Mouse (Mus musculus): ENCODE data around the gene Fbxl2.
A peak's percentile ranks its signal among the peaks of the same experiment; 100 is the strongest.

The Fbxl2 gene

DNA sequence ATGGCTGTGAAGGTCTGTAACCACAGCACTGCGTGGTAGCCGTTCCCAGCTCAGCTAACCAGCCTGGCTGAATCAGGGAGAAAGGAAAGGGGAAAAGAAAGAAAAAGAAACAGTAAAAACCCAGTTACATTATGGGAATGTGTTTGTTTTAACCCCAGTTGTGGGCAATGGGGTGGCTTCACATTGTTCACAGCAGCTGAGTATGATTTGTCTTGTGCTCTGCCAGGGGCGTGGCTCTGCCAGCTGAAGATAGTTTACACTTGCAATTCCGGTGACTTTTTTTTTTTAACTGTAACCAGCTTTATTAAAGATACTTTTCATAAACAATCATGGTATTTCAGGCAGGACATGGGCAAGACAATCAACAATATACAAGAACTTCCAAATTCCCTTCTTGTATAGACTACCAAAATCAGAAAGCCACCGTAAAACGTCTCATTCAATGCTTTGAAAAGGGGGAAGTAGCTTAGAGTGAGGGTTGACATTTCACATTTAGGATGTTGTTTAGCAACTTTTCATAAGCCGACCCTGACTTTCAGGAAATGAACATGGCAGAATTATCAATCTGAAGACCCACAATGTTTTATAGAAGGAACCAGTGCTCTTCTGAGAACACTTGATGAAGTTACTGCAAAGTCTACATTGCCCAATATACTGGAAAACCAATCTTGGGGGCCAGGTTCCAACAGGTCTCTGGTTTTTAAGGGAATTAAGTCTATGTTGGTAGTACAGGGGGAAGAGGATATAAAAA, 26.8 kb downstream of the Fbxl2 start:
- DNase-seq (ENCODE audit: low spot score in 2 of 2): no peak

DNA sequence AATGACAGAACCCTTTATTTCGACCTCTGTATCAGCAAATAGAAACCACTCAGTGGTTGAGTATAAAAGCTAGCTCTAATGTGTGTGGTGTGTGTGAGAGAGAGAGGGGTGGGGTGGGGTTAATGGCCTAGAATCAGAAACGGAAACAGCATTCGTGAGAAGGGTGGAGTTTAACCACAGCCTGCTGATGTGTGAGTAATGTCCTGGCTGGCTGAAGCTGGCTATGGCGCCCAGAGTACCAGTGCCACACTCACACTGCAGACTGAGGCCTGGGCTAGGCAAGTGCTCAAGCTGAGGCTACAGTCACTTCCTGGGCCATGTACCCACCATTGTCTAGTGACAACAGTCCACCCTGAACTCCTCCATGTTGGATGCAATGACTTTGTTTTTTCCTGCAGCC, 29.6 kb downstream of the Fbxl2 start:
- no peak for DNase-seq (ENCODE audit: low spot score in 2 of 2)

DNA sequence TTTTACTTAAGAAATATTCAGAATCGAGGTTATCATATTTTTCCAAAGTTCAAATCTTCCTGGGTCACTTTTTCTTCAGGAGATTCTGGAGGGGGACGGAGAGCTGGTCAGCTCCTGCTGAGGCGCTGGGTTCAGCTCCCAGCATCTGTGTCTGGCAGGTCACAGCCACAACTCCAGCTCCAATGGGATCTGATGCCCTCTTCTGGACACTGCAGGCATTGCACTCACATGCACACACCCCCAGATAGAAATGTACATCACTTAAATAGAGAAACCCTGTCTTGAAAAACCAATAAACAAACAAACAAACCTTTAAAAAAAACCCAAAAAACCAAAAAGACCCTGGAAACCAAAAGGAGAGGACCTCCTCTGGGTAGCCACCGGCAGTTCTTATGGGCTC, 30.3 kb downstream of the Fbxl2 start:
- DNase-seq (ENCODE audit: low spot score in 2 of 2): no peak

DNA sequence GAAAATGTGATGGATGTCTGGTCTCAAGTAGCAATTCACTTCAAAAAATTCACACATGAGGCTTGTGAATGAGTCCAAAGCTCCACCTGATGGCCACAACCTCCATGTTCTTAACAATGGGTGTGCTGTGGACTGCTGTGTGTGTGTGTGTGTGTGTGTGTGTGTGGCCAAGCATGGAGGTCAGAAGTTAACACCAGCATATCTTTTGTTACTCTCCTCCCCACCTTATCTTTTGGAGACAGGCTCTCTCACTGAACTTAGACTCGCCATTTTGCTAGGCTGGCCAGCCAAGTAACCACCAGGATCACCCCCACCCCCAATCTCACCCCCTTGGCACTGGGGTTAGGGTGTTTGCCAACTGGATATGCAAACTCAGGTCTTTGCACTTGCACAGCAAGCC, 32.0 kb downstream of the Fbxl2 start:
- DNase-seq (ENCODE audit: low spot score in 2 of 2): no peak

DNA sequence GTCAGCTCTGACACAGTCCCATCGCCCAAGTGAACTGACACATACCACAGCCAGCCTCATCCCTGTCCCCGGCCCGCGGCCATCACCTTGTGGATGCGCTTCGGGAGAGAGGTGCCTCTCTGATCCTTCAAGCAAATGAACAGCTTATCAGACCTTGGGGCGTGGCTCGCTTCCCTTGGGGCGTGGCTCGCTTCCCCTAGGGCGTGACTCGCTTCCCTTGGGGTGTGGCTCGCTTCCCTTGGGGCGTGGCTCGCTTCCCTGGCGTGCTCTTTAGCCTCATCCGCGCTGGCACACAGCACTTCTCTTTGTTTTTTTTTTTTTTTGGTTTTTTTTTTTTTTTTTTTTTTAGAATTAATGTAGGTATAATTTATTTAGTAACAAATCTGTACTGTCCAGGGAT, 34.8 kb downstream of the Fbxl2 start:
- DNase-seq (ENCODE audit: low spot score in 2 of 2): no peak

DNA sequence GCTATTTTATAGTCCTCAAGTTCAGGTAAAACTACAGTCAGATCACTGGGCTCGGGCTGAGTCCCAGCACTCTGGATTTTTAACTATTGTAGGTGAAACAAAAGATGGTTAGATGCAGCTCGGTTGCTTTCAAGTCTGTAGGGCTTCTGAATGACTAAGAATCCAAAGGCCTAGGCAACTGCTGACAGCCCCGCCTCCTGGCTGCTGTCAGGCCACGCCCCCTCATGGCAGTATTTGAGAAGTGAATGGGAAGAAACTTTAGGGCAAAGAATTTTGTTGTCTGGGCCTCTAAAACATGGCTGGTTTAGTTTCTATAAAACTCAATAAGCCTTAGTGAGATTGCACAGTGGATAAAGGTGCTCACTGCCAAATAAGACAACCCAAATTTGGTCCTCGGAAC, 36.5 kb downstream of the Fbxl2 start:
- DNase-seq (ENCODE audit: low spot score in 2 of 2): no peak

DNA sequence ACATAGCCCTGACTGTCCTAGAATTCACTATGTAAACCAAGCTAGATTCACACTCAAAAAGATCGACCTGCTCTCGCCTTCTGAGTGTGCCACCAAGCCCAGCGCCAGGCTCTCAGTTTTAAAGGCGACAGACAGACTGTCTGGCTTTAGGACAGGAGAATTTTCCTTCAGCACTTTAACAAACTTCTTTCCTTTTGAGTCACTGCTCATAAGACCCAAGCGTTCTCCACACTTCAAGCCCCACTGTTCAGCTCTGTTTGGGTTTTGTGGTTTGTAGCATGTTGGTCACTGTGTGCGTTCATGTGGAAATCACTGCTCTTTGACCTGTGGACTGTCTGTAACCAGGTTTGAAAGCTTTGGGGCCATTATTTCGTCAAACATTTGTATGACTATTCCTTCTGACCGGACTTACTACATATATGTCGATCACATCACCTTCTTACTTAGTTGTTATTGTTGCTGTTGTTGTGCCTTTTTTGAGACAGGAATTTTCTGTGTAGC, 38.1 kb downstream of the Fbxl2 start:
- DNase-seq (ENCODE audit: low spot score in 2 of 2): no peak

DNA sequence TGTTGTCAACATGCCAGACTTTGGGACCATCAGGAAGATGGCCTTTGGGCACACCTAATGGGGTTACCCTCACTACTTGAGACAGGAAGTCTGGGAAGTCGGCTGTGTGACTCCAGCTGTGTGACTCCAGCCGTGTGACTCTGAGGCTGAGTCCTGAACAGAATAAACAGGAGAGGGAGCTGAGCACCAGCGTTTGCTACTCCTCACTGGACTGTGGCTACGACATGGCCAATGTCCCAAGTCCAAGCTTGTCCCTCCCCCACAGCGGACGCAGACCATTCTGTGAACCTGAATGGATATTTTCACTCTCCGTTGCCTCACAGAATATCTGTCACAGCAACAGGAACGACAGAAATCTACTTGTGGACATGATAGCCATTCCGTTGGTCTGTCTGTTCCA, 39.2 kb downstream of the Fbxl2 start:
- no peak for DNase-seq (ENCODE audit: low spot score in 2 of 2)

DNA sequence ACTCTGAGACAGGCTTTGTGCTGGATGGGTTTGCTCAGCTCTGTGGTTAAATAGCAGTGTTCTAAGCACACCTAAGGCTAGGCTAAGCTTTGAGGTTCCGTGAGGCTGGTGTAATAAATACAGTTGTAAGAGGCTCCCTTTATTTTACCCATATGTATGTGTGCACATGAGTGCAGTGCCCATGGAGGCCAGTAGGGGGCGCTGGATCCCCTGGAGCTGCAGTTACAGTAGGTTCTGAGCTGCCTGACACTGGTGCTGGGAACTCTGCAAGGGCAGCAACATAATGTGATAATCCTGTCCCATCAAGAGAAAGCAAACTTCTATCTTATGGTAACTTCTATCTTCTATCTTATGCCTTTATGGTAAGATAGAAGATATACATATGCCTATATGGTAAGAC, 47.7 kb downstream of the Fbxl2 start:
- no peak for DNase-seq (ENCODE audit: low spot score in 2 of 2)

DNA sequence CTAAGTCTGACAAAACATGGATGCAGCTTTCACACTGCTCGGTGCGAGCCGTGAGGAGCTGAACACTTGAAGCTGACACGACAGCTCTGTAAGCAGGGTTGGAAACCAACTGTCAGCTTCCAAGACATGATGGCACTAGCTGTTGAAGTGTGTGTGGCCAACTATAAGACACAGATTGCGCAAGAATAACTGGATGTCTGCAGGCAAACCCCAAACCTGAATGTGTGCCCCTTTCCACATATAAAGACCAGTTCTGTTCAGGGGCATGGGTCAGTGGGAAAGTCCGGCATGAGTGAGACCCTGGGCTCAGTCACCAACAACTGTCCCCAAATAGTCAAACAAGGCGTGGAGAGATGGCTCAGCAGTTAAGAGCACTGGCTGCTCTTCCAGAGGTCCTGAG, 53.2 kb downstream of the Fbxl2 start:
- no peak for DNase-seq (ENCODE audit: low spot score in 2 of 2)

DNA sequence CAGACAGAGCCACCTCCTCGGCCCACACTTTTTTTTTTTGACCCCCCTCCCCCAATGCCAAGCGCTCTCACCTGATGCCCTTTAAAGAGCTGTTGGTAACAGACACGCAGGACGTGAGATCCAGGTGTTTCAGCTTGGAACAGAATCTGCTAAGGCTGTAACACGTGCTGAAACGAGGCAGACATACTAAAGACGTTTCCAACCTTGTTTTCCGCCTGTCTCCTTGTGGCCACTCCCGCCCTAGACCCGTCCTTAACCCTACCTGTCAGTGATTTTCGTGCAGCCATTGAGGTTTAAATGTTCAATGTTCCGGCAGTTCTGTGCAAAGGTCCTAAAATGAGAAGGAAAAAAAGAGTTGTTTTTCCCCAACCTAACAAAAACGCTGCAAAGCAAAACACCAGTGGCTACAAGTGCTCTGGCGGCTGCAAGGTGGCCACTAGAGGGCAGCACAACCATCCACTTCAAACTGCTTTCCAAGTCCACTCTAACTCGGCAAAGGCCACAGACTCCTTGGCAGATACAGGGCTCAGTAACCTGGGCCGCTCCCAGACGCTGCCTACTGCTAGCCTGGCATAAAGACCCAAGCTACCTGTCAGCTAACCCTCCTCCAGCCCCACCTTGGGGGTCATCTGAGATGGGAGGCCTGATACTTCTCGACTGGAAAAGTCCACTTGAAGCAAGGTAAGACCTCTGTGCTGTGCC, 55.3 kb downstream of the Fbxl2 start:
- DNase-seq (ENCODE audit: low spot score in 2 of 2): peak; percentile 78 to 80

DNA sequence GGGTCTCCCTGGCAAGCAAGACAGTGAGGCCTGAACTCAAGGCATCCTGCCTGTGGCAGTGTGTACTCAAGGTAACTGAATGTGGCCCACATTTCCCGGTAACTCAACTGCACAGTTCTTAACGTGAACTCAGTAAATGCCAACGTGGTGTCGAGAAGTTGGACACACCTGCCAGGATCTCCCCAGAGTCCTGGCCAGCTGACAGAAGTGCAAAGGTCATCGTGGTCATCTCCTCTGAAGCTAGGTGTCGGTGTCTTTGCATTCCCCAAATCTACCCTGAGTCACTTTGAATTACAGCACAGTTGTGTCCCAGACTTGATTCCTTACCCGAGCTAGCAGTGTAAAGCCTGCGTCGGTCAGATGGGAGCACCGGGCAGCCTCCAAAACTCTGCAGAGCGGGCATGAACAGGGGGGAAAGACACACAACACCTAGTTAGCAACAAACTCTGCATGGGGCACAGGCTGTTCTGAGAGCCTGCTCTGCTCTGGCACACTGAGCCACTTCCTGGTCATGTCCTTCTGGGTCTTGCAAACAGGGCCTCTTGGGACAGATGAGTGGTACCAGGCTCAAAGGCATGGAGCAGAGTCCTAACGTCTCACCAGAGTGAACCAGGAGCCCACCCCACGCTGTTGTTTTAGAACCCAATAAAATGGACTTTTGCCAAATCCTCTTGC, 60.9 kb downstream of the Fbxl2 start:
- no peak for DNase-seq (ENCODE audit: low spot score in 2 of 2)

DNA sequence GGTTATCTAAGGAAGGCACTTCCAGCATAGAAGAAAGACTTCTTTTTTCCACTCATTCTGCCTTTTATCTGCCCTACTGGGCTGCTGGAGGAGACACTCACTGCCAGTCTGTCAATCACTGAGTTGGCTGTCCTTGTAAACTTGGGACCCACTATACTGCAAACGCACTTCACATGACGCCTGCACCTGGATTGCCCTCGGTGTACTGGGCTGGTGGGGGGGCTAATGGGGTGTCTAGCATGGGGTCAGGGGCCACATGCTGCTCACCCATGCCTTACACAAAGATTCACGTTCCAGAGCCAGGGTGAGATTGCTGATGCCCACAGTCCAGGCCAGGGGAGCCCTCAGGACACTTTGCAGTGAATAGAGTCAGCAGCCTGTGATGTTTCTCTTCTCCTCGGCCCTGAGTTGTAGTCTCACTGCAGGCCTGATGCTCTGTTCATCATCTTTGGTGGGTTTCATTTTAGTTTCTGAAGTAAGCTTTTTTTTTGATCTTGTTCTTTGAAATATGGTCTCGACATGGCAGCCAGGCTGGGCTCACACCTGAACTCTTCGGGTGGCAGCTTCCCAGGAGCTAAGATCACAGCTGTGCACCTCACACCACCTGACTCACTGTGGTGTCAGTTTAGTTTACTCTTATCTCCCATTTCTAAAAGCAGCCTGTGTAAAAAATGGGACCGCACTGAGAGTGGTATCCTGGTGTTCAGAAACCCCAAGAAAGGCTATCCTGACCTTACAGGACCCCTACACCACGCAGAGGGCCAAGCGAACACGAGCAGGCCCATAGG, 62.9 kb downstream of the Fbxl2 start:
- no peak for DNase-seq (ENCODE audit: low spot score in 2 of 2)

DNA sequence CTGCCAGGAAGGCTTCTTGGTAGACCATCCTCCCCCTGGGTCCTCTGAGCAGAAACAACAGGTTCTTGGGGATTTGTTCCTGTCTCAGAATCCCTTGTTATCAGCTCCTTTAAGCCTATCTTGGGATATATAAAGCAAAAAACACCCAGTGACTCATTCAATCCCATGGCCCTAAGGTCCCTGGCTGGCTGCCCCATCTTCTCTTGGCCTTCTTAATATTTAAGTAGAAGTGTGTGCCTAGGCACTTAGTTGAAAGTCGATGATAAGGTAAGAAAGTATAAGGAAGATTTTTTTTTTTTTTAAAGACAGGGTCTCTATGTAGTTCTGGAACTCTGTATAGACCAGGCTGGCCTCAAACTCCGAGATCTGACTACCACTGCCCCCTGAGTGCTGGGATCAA, 63.5 kb downstream of the Fbxl2 start:
- DNase-seq (ENCODE audit: low spot score in 2 of 2): no peak

DNA sequence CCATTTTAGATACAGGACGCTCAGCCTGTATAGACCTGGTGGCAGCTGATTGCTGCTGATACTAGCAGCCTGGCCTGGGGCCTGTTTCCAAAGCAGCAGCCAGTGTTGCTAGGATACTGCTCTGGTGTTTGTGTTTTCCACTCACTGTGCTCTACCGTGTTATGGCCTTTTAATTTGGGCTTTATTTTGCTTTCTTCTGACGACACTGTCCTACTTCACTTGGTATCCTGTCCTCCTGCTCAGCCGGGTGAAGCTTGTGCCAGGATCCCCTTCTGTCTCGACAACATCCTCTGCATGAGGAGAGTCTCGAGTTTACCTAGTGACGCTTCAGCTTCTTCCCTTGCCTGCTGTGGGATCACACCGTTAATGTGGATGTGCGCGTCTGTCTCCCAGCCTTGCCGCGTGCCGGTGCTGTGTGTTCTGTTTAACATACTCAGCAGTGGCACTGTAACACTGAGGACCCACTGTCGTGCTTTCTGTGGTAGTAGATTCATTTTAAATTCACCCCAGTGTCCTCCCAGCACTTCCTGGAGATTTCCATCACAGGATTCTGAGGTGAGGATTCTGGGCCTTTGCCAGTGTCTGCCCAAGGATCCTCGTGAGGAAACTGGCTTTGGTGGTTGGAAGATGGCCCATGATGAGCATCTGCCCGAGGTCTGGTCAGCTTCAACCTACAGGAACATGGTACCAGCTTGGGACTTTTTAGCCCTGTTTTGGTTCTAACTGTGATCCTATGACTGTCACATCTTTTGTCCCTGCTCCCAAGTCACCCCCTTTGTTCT, 64.7 kb downstream of the Fbxl2 start:
- no peak for DNase-seq (ENCODE audit: low spot score in 2 of 2)

DNA sequence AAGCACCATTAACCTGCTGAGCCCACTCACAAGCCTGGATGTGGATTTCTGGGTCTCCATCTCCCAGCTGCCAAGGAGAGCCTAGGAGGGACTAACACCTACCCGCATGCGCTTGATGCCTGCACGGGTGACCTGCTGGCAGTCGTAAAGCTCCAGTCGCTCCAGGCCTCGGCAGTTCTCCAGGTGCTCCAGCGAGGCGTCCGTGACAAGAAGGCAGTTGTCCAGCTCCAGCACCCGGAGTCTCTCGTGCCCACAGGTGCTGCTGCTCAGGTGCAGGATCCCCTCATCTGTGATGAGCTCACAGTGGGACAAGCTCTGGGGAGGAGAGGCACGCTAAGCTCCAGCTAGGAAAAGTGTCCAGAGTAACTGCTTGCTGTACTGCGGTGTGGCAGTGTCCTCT, 66.6 kb downstream of the Fbxl2 start:
- DNase-seq (ENCODE audit: low spot score in 2 of 2): no peak

DNA sequence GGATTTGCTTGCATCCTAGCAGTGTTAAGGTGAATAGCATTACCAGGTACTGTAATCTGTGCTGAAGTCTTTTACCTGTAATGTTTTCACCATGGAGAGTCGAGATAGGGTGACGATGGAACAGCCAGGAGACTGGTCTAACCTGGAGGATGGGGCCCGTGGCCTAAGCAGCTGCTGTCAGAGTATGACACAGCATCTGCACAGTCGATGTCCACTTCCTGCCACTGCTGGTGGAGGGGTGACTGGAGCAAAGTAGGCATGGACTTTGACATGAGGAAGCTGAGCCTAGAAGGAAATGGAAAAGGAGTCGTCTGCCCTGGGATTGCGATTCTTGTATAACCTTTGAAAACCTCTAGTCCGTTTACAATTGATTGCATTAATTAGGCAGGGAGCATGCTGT, 67.3 kb downstream of the Fbxl2 start:
- DNase-seq (ENCODE audit: low spot score in 2 of 2): no peak

DNA sequence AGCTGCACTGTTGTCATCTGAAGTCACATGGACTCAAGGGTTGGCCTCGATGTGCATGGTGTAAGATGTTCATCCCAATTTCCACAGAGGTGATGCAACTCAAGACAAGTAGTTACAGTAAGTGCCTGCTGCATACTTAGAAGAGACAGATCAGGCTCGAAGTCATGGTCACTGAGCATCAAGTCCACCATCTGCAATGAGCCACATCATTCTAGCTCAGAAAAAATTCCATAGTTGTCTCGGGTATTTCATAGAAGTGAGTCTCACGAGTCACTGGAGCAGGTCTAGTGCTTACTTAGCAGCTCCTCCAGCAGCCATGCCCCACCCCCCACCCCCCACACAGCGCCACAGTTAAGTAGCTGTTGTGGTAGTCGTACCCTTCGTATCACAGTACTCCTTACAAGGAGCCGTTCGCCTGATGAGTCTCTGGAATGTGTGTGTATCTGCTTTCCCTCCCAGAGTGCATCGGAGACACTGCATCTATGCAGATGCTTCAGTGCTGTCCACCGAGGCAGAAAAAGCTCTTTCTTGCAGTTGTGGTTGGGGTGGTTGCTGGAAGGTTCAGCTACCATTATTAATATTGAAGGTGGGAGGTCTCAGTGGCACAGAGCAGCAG, 68.7 kb downstream of the Fbxl2 start:
- DNase-seq (ENCODE audit: low spot score in 2 of 2): no peak

DNA sequence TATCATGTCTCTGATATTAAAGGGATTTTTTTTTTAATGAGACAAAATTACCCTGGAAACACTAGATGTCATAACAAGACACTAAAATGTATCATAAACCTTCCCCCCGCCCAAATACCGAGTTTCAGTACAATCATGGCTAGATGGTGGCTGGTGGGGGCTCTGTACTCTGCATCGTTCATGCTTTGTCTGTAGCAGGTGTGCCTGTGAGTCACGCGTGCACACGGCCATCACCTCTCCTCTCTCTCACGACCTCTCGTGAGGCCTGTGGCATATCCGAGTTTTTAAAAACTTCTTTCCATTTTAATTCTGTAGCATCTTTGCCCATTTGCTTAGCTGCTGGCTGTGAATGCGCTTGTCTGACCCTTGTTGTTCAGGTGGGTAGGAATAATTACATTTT, 69.7 kb downstream of the Fbxl2 start:
- DNase-seq (ENCODE audit: low spot score in 2 of 2): no peak

DNA sequence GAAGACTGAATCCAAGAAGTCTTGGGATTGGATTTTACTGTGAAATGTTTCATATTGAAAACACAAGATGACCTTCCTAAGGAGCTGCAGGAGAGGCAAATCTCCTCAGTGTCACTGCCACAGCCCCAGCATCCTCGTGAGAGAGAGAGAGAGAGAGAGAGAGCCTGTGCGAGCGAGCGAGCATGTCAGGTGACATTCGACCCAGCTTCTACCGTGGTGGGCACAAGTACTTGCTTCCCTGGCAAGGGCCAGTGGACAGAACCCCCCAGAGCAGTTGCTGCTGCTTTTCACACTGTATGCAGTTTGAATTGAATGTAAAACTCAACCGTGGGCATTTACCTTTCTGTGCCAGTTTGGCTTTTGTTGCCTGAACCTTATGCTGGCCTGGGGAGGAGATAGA, 70.5 kb downstream of the Fbxl2 start:
- no peak for DNase-seq (ENCODE audit: low spot score in 2 of 2)

DNA sequence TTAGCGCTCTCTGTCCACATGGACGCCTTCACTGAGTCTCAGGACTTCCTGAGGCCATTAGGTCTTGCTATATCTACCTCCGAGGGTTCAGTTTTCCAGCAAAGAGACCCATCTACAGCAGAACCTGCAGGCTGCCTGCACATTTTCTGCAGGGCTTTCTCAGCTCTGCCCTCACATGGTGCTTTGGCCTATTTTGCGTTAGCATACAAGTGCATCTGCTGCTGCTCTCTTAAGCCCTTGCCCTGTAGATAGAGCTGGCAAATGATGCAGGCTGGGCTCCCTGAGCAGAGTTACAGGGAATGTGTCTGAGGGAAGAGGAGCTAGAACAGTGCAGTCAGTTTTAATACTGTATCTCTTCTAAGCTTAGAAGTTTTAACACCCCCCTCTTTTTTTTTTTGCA, 71.0 kb downstream of the Fbxl2 start:
- DNase-seq (ENCODE audit: low spot score in 2 of 2): no peak
